Mouse (Mus musculus) myocyte (in vitro differentiated cells): ENCODE measurements at regions not wholly inside any gene's neighbourhood (a gene's known extent, or its start where the extent isn't known, plus 50 kb on each side); places are given as distances from the start of the nearest gene placed in this dataset.

ENCODE experiments used
- CEBPB ChIP-seq: IDR thresholded peaks from 2 replicates; pipeline ENCODE4 v1.6.1; 2011; ENCODE audit warnings: mild to moderate bottlenecking, moderate library complexity; ENCODE audit not compliant: poor library complexity, insufficient read depth, severe bottlenecking
- E2F4 ChIP-seq: IDR thresholded peaks from one replicate; pipeline ENCODE4 v1.6.1; 2011; ENCODE audit warnings: mild to moderate bottlenecking, control low read depth, moderate library complexity; ENCODE audit not compliant: insufficient read depth
- MAX ChIP-seq: IDR thresholded peaks from one replicate; pipeline ENCODE4 v1.6.1; 2011; ENCODE audit warnings: low read depth, mild to moderate bottlenecking, control low read depth
- POLR2A ChIP-seq: IDR thresholded peaks from one replicate; pipeline ENCODE4 v1.6.1; 2011; ENCODE audit warnings: low read depth, mild to moderate bottlenecking, control low read depth, moderate library complexity; ENCODE audit not compliant: insufficient read length
- POLR2AphosphoS2 ChIP-seq: IDR thresholded peaks from one replicate; pipeline ENCODE4 v1.6.1; 2011; ENCODE audit warnings: low read depth, control low read depth; ENCODE audit not compliant: insufficient read length
- TCF3 ChIP-seq: IDR thresholded peaks from one replicate; pipeline ENCODE4 v1.6.1; 2011; ENCODE audit warnings: low read depth, control low read depth; ENCODE audit not compliant: insufficient read length
- USF1 ChIP-seq: IDR thresholded peaks from one replicate; pipeline ENCODE4 v1.6.1; 2011; ENCODE audit warnings: low read depth, mild to moderate bottlenecking, control low read depth, moderate library complexity

DNA sequence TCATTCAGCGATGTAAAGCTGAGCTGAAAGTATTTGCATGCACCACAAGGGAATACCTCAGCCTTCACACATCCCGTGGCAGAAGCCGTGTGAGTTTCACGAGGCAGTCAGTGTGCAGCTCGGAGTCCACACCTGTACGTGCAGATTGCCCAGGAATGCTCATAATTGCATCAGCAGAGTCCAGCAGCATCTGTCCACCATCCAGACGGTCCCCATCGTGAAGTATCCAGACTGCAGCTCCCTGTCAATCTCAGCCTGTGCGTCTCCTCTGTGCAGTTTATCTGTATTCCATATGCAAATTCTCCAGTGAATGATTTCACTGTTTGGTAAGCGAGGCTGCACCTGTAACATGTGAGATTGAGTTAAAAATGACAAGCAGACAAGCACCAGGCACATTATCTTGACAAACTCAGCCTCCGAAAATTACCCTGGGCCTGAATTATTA lies 227.2 kb upstream of the Adamts16 start:
- TF ChIP-seq USF1 (no peak), POLR2AphosphoS2 (no peak), E2F4 (no peak), POLR2A (no peak), CEBPB (no peak), MAX (no peak), TCF3 (no peak)
